Mouse (Mus musculus) ES-Bruce4 (cell line): ENCODE data around the gene Dhdds. TPM values are rescaled to one million over a fixed set of nuclear protein-coding genes. Genes with fewer than 3 reads are reported as not detected.
A peak's percentile ranks its signal among the peaks of the same experiment; 100 is the strongest.

Source experiments
- H3K27ac ChIP-seq: 2 replicates; pipeline ENCODE4 v1.5.1; 2012; ENCODE audit warnings: low read length, inconsistent platforms; ENCODE audit not compliant: insufficient read depth
- H3K27me3 ChIP-seq: 2 replicates; pipeline ENCODE4 v1.6.1; 2012; ENCODE audit warnings: mild to moderate bottlenecking, low read length, inconsistent platforms; ENCODE audit not compliant: control insufficient read depth, poor library complexity, insufficient read depth, severe bottlenecking
- H3K36me3 ChIP-seq: 2 replicates; pipeline ENCODE4 v1.6.1; 2012; ENCODE audit warnings: inconsistent platforms, mild to moderate bottlenecking, low read length, moderate library complexity; ENCODE audit not compliant: control insufficient read depth, poor library complexity, insufficient read depth, severe bottlenecking
- H3K4me1 ChIP-seq: one replicate; pipeline ENCODE4 v1.8.1; 2011; ENCODE audit warnings: low read length; ENCODE audit not compliant: control insufficient read depth, insufficient read depth
- H3K4me3 ChIP-seq: 2 replicates; pipeline ENCODE4 v1.5.1; 2011; ENCODE audit warnings: low read depth, mild to moderate bottlenecking, low read length
- H3K9ac ChIP-seq: 2 replicates; pipeline ENCODE4 v1.6.1; 2012; ENCODE audit warnings: low read depth, mild to moderate bottlenecking, inconsistent platforms; ENCODE audit not compliant: poor library complexity, severe bottlenecking
- H3K9me3 ChIP-seq: replicated peaks from 2 replicates; pipeline ENCODE4 v1.6.1; 2012; ENCODE audit warnings: mild to moderate bottlenecking, low read length, inconsistent platforms; ENCODE audit not compliant: control insufficient read depth, poor library complexity, insufficient read depth, severe bottlenecking
- CTCF ChIP-seq: IDR thresholded peaks from one replicate; pipeline ENCODE4 v1.8.1; 2011; ENCODE audit warnings: low read depth, low read length
- EP300 ChIP-seq: IDR thresholded peaks from 2 replicates; pipeline ENCODE4 v1.6.1; 2011; ENCODE audit warnings: low read depth, low read length; ENCODE audit not compliant: insufficient read depth
- POLR2A ChIP-seq: IDR thresholded peaks from one replicate; pipeline ENCODE4 v1.8.1; 2011; ENCODE audit warnings: low read length; ENCODE audit not compliant: insufficient read depth
- polyA plus RNA-seq: library from polyadenylated mRNA; stranded (reverse); fragments of >200 nt; gene quantifications from 2 replicates; pipeline ENCODE4 v1.2.4, GENCODE M21; 2011; ENCODE audit warnings: low read depth; ENCODE audit not compliant: missing spikeins, insufficient read depth, insufficient read length

Gene Dhdds
- polyA plus RNA-seq, 1 experiment: 18.5 TPM

GRCm38 (mm10) chr4:133967138-133967865 lies 33.4 kb downstream of the Dhdds start:
- Histone ChIP-seq H3K36me3 (peaks cover 31% of the 10 kb centered on the region), H3K4me1 (peaks cover 2% of the 10 kb centered on the region), H3K27me3 (no peaks in the 10 kb centered on the region), H3K27ac (peak overlapping the region; percentile 82), H3K9ac (peak overlapping the region; percentile 99), H3K4me3 (peak overlapping the region; percentile 79), H3K9me3 (no peaks in the 10 kb centered on the region)
- peak; percentile 5 for TF ChIP-seq POLR2A
- TF ChIP-seq EP300: no peak

GRCm38 (mm10) chr4:133966271-133966940 lies 34.3 kb downstream of the Dhdds start:
- H3K27me3 ChIP-seq: no peaks in the 10 kb centered on the region
- H3K4me1 ChIP-seq: peaks cover 2% of the 10 kb centered on the region
- H3K27ac ChIP-seq: peak overlapping the region; percentile 82
- no peaks in the 10 kb centered on the region for H3K9me3 ChIP-seq
- peaks cover 36% of the 10 kb centered on the region for H3K36me3 ChIP-seq
- peak overlapping the region; percentile 70 for H3K4me3 ChIP-seq
- H3K9ac ChIP-seq: peak overlapping the region; percentile 99
- TF ChIP-seq EP300 (no peak), POLR2A (no peak), CTCF (no peak)

GRCm38 (mm10) chr4:133962566-133962965 lies 38.2 kb downstream of the Dhdds start:
- Histone ChIP-seq H3K27ac (no peak overlapping the region), H3K9me3 (no peaks in the 10 kb centered on the region), H3K27me3 (no peaks in the 10 kb centered on the region), H3K9ac (no peak overlapping the region), H3K4me1 (peaks cover 2% of the 10 kb centered on the region), H3K36me3 (peaks cover 47% of the 10 kb centered on the region), H3K4me3 (no peak overlapping the region)
- TF ChIP-seq EP300: no peak
- TF ChIP-seq CTCF: no peak
- TF ChIP-seq POLR2A: no peak

GRCm38 (mm10) chr4:133958884-133959283 lies 41.8 kb downstream of the Dhdds start:
- Histone ChIP-seq H3K9me3 (no peaks in the 10 kb centered on the region), H3K27me3 (no peaks in the 10 kb centered on the region), H3K4me1 (peaks cover 6% of the 10 kb centered on the region), H3K27ac (no peak overlapping the region), H3K36me3 (peaks cover 30% of the 10 kb centered on the region), H3K9ac (peak overlapping the region; percentile 49; the same call in 1 of the 2 replicates), H3K4me3 (peak overlapping the region; percentile 51)
- TF ChIP-seq CTCF (no peak), EP300 (no peak), POLR2A (no peak)

GRCm38 (mm10) chr4:133956358-133956757 lies 44.4 kb downstream of the Dhdds start:
- TF ChIP-seq POLR2A: peak; percentile 86
- TF ChIP-seq CTCF: no peak
- TF ChIP-seq EP300: peak; percentile 67; the same call in 1 of the 2 replicates
- Histone ChIP-seq H3K9ac (peak overlapping the region; percentile 87), H3K9me3 (peaks cover 6% of the 10 kb centered on the region), H3K36me3 (peaks cover 11% of the 10 kb centered on the region), H3K27ac (peak overlapping the region; percentile 66), H3K27me3 (no peaks in the 10 kb centered on the region), H3K4me1 (peaks cover 6% of the 10 kb centered on the region), H3K4me3 (peak overlapping the region; percentile 95)

GRCm38 (mm10) chr4:133946736-133947135 lies 54.0 kb downstream of the Dhdds start:
- Histone ChIP-seq H3K27ac (no peak overlapping the region), H3K9ac (no peak overlapping the region), H3K4me3 (no peak overlapping the region), H3K4me1 (no peaks in the 10 kb centered on the region), H3K9me3 (peaks cover 3% of the 10 kb centered on the region; the same call in 1 of the 2 replicates), H3K36me3 (no peaks in the 10 kb centered on the region), H3K27me3 (no peaks in the 10 kb centered on the region)
- TF ChIP-seq POLR2A (no peak), EP300 (no peak), CTCF (no peak)
